Mouse (Mus musculus) midbrain, embryonic 15.5 days (tissue): ENCODE results near the gene Btnl2. TPM values are rescaled to one million over a fixed set of nuclear protein-coding genes. Genes with fewer than 3 reads are reported as not detected.

Experiments
- ATAC-seq: fragments of 200-750 bp; cut with Nextera tagmentation; replicated peaks from 2 replicates; pipeline ENCODE4 v1.8.0; 2017; ENCODE audit warnings: moderate TSS enrichment
- H3K27ac ChIP-seq: fragments of 300-500 bp; sonication (generic); 2 replicates; pipeline ENCODE4 v1.5.1; 2015; ENCODE audit warnings: mild to moderate bottlenecking, inconsistent platforms
- H3K27me3 ChIP-seq: fragments of 300-500 bp; sonication (generic); replicated peaks from 2 replicates; pipeline ENCODE4 v1.6.1; 2015; ENCODE audit warnings: inconsistent platforms
- H3K36me3 ChIP-seq: fragments of 300-500 bp; sonication (generic); replicated peaks from 2 replicates; pipeline ENCODE4 v1.6.1; 2015; ENCODE audit warnings: inconsistent platforms
- H3K4me1 ChIP-seq: fragments of 300-500 bp; sonication (generic); 2 replicates; pipeline ENCODE4 v1.6.1; 2015; ENCODE audit warnings: inconsistent platforms
- H3K4me2 ChIP-seq: fragments of 300-500 bp; sonication (generic); 2 replicates; pipeline ENCODE4 v1.6.1; 2015; ENCODE audit warnings: inconsistent platforms, mild to moderate bottlenecking, moderate library complexity
- H3K4me3 ChIP-seq: fragments of 300-500 bp; sonication (generic); 2 replicates; pipeline ENCODE4 v1.5.1; 2015; ENCODE audit warnings: mild to moderate bottlenecking, inconsistent platforms
- H3K9ac ChIP-seq: fragments of 300-500 bp; sonication (generic); 2 replicates; pipeline ENCODE4 v1.6.1; 2015; ENCODE audit warnings: mild to moderate bottlenecking, inconsistent platforms
- H3K9me3 ChIP-seq: fragments of 300-500 bp; sonication (generic); 2 replicates; pipeline ENCODE4 v1.6.1; 2016; ENCODE audit warnings: inconsistent platforms
- WGBS: fragments of 180-500 bp; shearing (Covaris S2); methylation state at CpG from one replicate; pipeline ENCODE4 v1.1.7; 2015; ENCODE audit warnings: mixed read lengths; 5-methylcytosine and 5-hydroxymethylcytosine counted together
- polyA plus RNA-seq: library from polyadenylated mRNA; unstranded; fragments of >200 nt; fragmentation: Nextera tagmentation; extraction: Ambion mirVana; gene quantifications from 2 replicates; pipeline ENCODE4 v1.2.1, GENCODE M21; 2015

Gene Btnl2
- polyA plus RNA-seq, 1 experiment from 2014 or later: not detected

GRCm38 (mm10) chr17:34386656-34387055 is 32.0 kb downstream of the Btnl2 start:
- H3K4me1 ChIP-seq: no peaks in the 10 kb centered on the region
- WGBS: 79% methylated on average over 2 of the region's 2 CpGs
- no peak overlapping the region for H3K4me2 ChIP-seq
- H3K36me3 ChIP-seq: no peaks in the 10 kb centered on the region
- H3K4me3 ChIP-seq: no peak overlapping the region
- H3K27ac ChIP-seq: no peak overlapping the region
- H3K9me3 ChIP-seq: no peaks in the 10 kb centered on the region
- H3K27me3 ChIP-seq: no peaks in the 10 kb centered on the region
- H3K9ac ChIP-seq: no peak overlapping the region
- no peak for ATAC-seq

- Histone ChIP-seq H3K4me2 (no peak overlapping the region), H3K27me3 (no peaks in the 10 kb centered on the region), H3K9me3 (no peaks in the 10 kb centered on the region), H3K36me3 (no peaks in the 10 kb centered on the region), H3K4me3 (no peak overlapping the region), H3K27ac (no peak overlapping the region), H3K9ac (no peak overlapping the region), H3K4me1 (0 out of 2 replicates have a peak, but pooled peaks cover 4% of the 10 kb centered on the region)
- no peak for ATAC-seq
- WGBS: 37% methylated on average over 4 of the region's 4 CpGs
Measured at GRCm38 (mm10) chr17:34388513-34388912, 33.9 kb downstream of the Btnl2 start.

GRCm38 (mm10) chr17:34391507-34391906 is 36.9 kb downstream of the Btnl2 start:
- Histone ChIP-seq H3K4me1 (0 out of 2 replicates have a peak, but pooled peaks cover 4% of the 10 kb centered on the region), H3K27ac (no peak overlapping the region), H3K36me3 (no peaks in the 10 kb centered on the region), H3K4me2 (peak overlapping the region; percentile 90; the same call in 1 of the 2 replicates), H3K9me3 (no peaks in the 10 kb centered on the region), H3K4me3 (no peak overlapping the region), H3K27me3 (no peaks in the 10 kb centered on the region), H3K9ac (no peak overlapping the region)
- 71% methylated on average over 7 of the region's 7 CpGs for WGBS
- no peak for ATAC-seq

- Histone ChIP-seq H3K36me3 (no peaks in the 10 kb centered on the region), H3K9me3 (no peaks in the 10 kb centered on the region), H3K4me1 (0 out of 2 replicates have a peak, but pooled peaks cover 4% of the 10 kb centered on the region), H3K27me3 (no peaks in the 10 kb centered on the region), H3K4me3 (peak overlapping the region; percentile 45), H3K4me2 (peak overlapping the region; percentile 90), H3K9ac (peak overlapping the region; percentile 42), H3K27ac (no peak overlapping the region)
- 2% methylated on average over 24 of the region's 24 CpGs for WGBS
- peak; percentile 42; the same call in 1 of the 2 replicates for ATAC-seq
Measured at GRCm38 (mm10) chr17:34392321-34392720, 37.7 kb downstream of the Btnl2 start.

GRCm38 (mm10) chr17:34397357-34397756 is 42.7 kb downstream of the Btnl2 start:
- ATAC-seq: no peak
- Histone ChIP-seq H3K4me3 (no peak overlapping the region), H3K27ac (no peak overlapping the region), H3K36me3 (no peaks in the 10 kb centered on the region), H3K4me1 (peaks cover 10% of the 10 kb centered on the region), H3K4me2 (no peak overlapping the region), H3K27me3 (no peaks in the 10 kb centered on the region), H3K9me3 (no peaks in the 10 kb centered on the region), H3K9ac (no peak overlapping the region)
- 69% methylated on average over 5 of the region's 5 CpGs for WGBS

- peak; percentile 91 for ATAC-seq
- Histone ChIP-seq H3K4me3 (peak overlapping the region; percentile 65), H3K27ac (peak overlapping the region; percentile 99), H3K9me3 (no peaks in the 10 kb centered on the region), H3K36me3 (no peaks in the 10 kb centered on the region), H3K9ac (no peak overlapping the region), H3K4me2 (peak overlapping the region; percentile 66), H3K4me1 (peaks cover 9% of the 10 kb centered on the region), H3K27me3 (no peaks in the 10 kb centered on the region)
- 12% methylated on average over 9 of the region's 9 CpGs for whole genome bisulfite sequencing
Measured at GRCm38 (mm10) chr17:34398058-34398710, 43.6 kb downstream of the Btnl2 start.

GRCm38 (mm10) chr17:34398711-34399393 is 44.2 kb downstream of the Btnl2 start, which contains the start of gene BC051142:
Gene BC051142, plus strand, starts transcription at chr17:34398820.
- WGBS: 0% methylated on average over 32 of the region's 34 CpGs
- peak within 1 kb of the TSS; percentile 65 for H3K4me3 ChIP-seq

GRCm38 (mm10) chr17:34399394-34399715 is 44.7 kb downstream of the Btnl2 start:
- H3K27ac ChIP-seq: peak overlapping the region; percentile 99
- no peaks in the 10 kb centered on the region for H3K36me3 ChIP-seq
- ATAC-seq: 0 out of 2 replicates have a peak, but pooled peaks have one; percentile 3
- peak overlapping the region; percentile 65 for H3K4me3 ChIP-seq
- H3K4me1 ChIP-seq: peaks cover 9% of the 10 kb centered on the region
- 37% methylated on average over 4 of the region's 4 CpGs for WGBS
- peak overlapping the region; percentile 66 for H3K4me2 ChIP-seq
- H3K9ac ChIP-seq: peak overlapping the region; percentile 81; the same call in 1 of the 2 replicates
- no peaks in the 10 kb centered on the region for H3K9me3 ChIP-seq
- H3K27me3 ChIP-seq: no peaks in the 10 kb centered on the region

More at GRCm38 (mm10) chr17:34398711-34399393, 44.2 kb downstream of the Btnl2 start, which contains the start of gene BC051142:
- no peaks in the 10 kb centered on the region for H3K9me3 ChIP-seq
- peaks cover 9% of the 10 kb centered on the region for H3K4me1 ChIP-seq
- H3K4me2 ChIP-seq: peak within 1 kb of the TSS; percentile 66
- no peaks in the 10 kb centered on the region for H3K36me3 ChIP-seq
- H3K27me3 ChIP-seq: no peaks in the 10 kb centered on the region
- ATAC-seq: peak; percentile 99
- H3K9ac ChIP-seq: peak within 1 kb of the TSS; percentile 81
- H3K27ac ChIP-seq: peak within 1 kb of the TSS; percentile 99

- ATAC-seq: peak; percentile 62; the same call in 1 of the 2 replicates
- 22% methylated on average over 6 of the region's 6 CpGs for WGBS
- Histone ChIP-seq H3K4me3 (no peak overlapping the region), H3K9me3 (no peaks in the 10 kb centered on the region), H3K27me3 (no peaks in the 10 kb centered on the region), H3K4me1 (no peaks in the 10 kb centered on the region), H3K36me3 (no peaks in the 10 kb centered on the region), H3K9ac (no peak overlapping the region), H3K27ac (no peak overlapping the region), H3K4me2 (no peak overlapping the region)
Measured at GRCm38 (mm10) chr17:34411117-34411516, 56.5 kb downstream of the Btnl2 start.

Other genes with a start within 250 kb of the Btnl2 start
- gene H2-DMa, start 235.3 kb upstream of the Btnl2 start, polyA plus RNA-seq: 17.2 and 18.8 TPM in 2 replicates
- 137 and 140 TPM in 2 replicates for gene Brd2, start 232.2 kb upstream of the Btnl2 start, polyA plus RNA-seq
- gene H2-DMb2, start 211.5 kb upstream of the Btnl2 start, polyA plus RNA-seq: 0.27 and 0.65 TPM in 2 replicates
- gene H2-DMb1, start 201.8 kb upstream of the Btnl2 start, polyA plus RNA-seq: 0.79 and 1.2 TPM in 2 replicates
- gene Tap1, start 167.3 kb upstream of the Btnl2 start, polyA plus RNA-seq: 2.3 and 3.1 TPM in 2 replicates
- gene Psmb9, start 167.1 kb upstream of the Btnl2 start, polyA plus RNA-seq: 1.5 and 2.0 TPM in 2 replicates
- 4.1 and 4.2 TPM in 2 replicates for gene Psmb8, start 157.1 kb upstream of the Btnl2 start, polyA plus RNA-seq
- 1.7 and 2.2 TPM in 2 replicates for gene Tap2, start 151.3 kb upstream of the Btnl2 start, polyA plus RNA-seq
- gene H2-Ob, start 115.9 kb upstream of the Btnl2 start, polyA plus RNA-seq: 0.06 and 0.18 TPM in 2 replicates
- 1.4 and 2.3 TPM in 2 replicates for gene H2-Ab1, start 97.1 kb upstream of the Btnl2 start, polyA plus RNA-seq
- gene H2-Aa, start 67.0 kb upstream of the Btnl2 start, polyA plus RNA-seq: 0.30 and 0.61 TPM in 2 replicates
- 2.9 and 3.1 TPM in 2 replicates for gene H2-Eb1, start 49.0 kb upstream of the Btnl2 start, polyA plus RNA-seq
- 0.08 and 0.19 TPM in 2 replicates for gene H2-Eb2, start 29.2 kb upstream of the Btnl2 start, polyA plus RNA-seq
- gene Btnl1, start 22.3 kb downstream of the Btnl2 start, polyA plus RNA-seq: not detected in 2 replicates
- 5.8 and 7.1 TPM in 2 replicates for gene BC051142, start 44.0 kb downstream of the Btnl2 start, polyA plus RNA-seq
- gene Btnl4, start 122.5 kb downstream of the Btnl2 start, polyA plus RNA-seq: not detected in 2 replicates
- not detected in 2 replicates for gene Btnl6, start 162.5 kb downstream of the Btnl2 start, polyA plus RNA-seq
- 7.2 and 11.8 TPM in 2 replicates for gene Notch4, start 209.4 kb downstream of the Btnl2 start, polyA plus RNA-seq
- 3.8 and 5.1 TPM in 2 replicates for gene Gpsm3, start 235.0 kb downstream of the Btnl2 start, polyA plus RNA-seq
- gene Pbx2, start 236.4 kb downstream of the Btnl2 start, polyA plus RNA-seq: 10.2 and 10.7 TPM in 2 replicates
- gene Ager, start 243.0 kb downstream of the Btnl2 start, polyA plus RNA-seq: 1.7 and 1.8 TPM in 2 replicates
- gene Rnf5, start 248.9 kb downstream of the Btnl2 start, polyA plus RNA-seq: 306 and 313 TPM in 2 replicates
- gene Agpat1, start 249.4 kb downstream of the Btnl2 start, polyA plus RNA-seq: 128 and 130 TPM in 2 replicates